Mouse (Mus musculus) kidney, adult 8-10 months (tissue): ENCODE measurements around the gene Gm15097.
"Not testable (repeated sequence)": the region's sequence is repeated elsewhere in the genome, so short reads cannot be mapped to it uniquely, and the experiment has no call there.

Experiments
- DNase-seq, 2 experiments: peaks; one replicate each; pipeline ENCODE4 v3.0.0; 2022

Gene Gm15097

GRCm38 (mm10) chrX:149784173-149784572, at the start of gene Gm15097:
Gene Gm15097 (plus strand): TSS chrX:149784473.
- DNase-seq = not testable (repeated sequence)

DNA sequence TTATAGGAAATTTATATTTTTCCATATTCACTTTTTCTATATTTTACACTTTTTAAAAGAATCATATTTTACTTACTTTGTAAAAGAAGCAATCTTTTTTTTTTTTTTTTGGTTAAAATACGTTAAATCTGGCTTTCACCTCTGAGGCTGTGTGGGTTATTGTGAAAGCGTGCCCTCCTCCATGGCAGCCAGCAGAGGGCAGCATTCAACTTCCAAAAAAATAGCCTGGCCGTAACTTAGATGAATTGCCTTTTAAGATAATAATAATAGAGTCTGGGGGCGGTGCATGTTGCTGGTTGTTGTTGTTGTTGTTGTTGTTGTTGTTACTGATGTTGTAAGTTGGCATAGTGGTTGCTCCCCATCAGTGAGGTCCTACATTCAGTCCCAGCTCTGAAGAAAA, 21.4 kb upstream of the Gm15097 start:
- peak; percentile 1 to 8 for DNase-seq

- not testable (repeated sequence) for DNase-seq
Measured at GRCm38 (mm10) chrX:149811178-149811577, 26.9 kb downstream of the Gm15097 start.
